Comparison of ENCODE assay signal across 10 mouse cellular contexts in genomic region chr8:13640452-13640883, GRCm38 (mm10). TPM values are rescaled to one million over a fixed set of nuclear protein-coding genes. Genes with fewer than 3 reads are reported as not detected.
DNase-seq lines count a peak whose midpoint lies in the region; ATAC-seq and TF ChIP-seq lines count a peak whose summit lies in the region.
"Had no signal": no experiment of that assay in that cellular context is flagged by ENCODE, and none has a peak within 500 bp of the region (broad histone marks: within the 10 kb centered on the region; RNA-seq: fewer than 3 reads in every experiment).

No protein-coding gene starts in this region.

- H3K36me3 ChIP-seq in small intestine, adult 2 months (ENCODE audit: control insufficient read depth, insufficient read depth, low read length): no peaks in the 10 kb centered on the region
- no peaks in the 10 kb centered on the region for H3K36me3 ChIP-seq in liver, embryonic 12.5 days
- H3K36me3 ChIP-seq: G1E; liver, embryonic 15.5 days had no signal

- H3K4me2 ChIP-seq in liver, embryonic 12.5 days: no peak overlapping the region
- H3K4me2 ChIP-seq: liver, embryonic 15.5 days had no signal

- H3K9me3 ChIP-seq in liver, embryonic 12.5 days (replicated peaks): no peaks in the 10 kb centered on the region
- H3K9me3 ChIP-seq: G1E; liver, embryonic 15.5 days had no signal

- H3K4me1 ChIP-seq in small intestine, adult 2 months (ENCODE audit: control insufficient read depth, insufficient read depth, insufficient read length, low read length): peaks cover 15% of the 10 kb centered on the region
- peaks cover 38% of the 10 kb centered on the region for H3K4me1 ChIP-seq in liver, embryonic 12.5 days

- peak; percentile 66 for DNase-seq in gastrocnemius, adult 2 months
- DNase-seq in gastrocnemius, postnatal 10 days: no peak
- DNase-seq in right cerebral cortex, postnatal 10 days (ENCODE audit: low spot score in 2 of 2): peak; percentile 67 to 74
- DNase-seq in right cerebral cortex, postnatal 14 days: no peak
- peak; percentile 69 for DNase-seq in kidney, postnatal 14 days
- no peak for DNase-seq in B cell, adult 2 months

- H3K9ac ChIP-seq in liver, embryonic 12.5 days: no peak overlapping the region
- H3K9ac ChIP-seq: liver, embryonic 15.5 days had no signal

- H3K27me3 ChIP-seq in small intestine, adult 2 months (ENCODE audit: control insufficient read depth, insufficient read depth, low read length): no peaks in the 10 kb centered on the region
- H3K27me3 ChIP-seq in liver, embryonic 12.5 days (replicated peaks): no peaks in the 10 kb centered on the region
- H3K27me3 ChIP-seq: liver, embryonic 15.5 days had no signal

- 65% methylated on average over 9 of the region's 9 CpGs for WGBS in small intestine, adult 2 months
- 70% methylated on average over 9 of the region's 9 CpGs for WGBS in liver, embryonic 12.5 days (ENCODE audit: insufficient replicate concordance)

- no peak for ATAC-seq in liver, embryonic 12.5 days

- TF ChIP-seq POLR2A in small intestine, adult 2 months (IDR thresholded peaks at IDR 0.05; ENCODE audit: low read depth, low read length): no peak

- intact Hi-C loops in gastrocnemius, adult 2 months (cut with DNase I): no loop called here

- TF ChIP-seq CTCF in gastrocnemius, adult 2 months (IDR thresholded peaks at IDR 0.05): no peak
- no peak for TF ChIP-seq CTCF in small intestine, adult 2 months (IDR thresholded peaks at IDR 0.05; ENCODE audit: extremely low read depth, insufficient read length, insufficient replicate concordance, low read depth, low read length)

- no peak overlapping the region for H3K4me3 ChIP-seq in gastrocnemius, adult 2 months
- H3K4me3 ChIP-seq in small intestine, adult 2 months (ENCODE audit: low read depth, low read length): no peak overlapping the region
- H3K4me3 ChIP-seq in liver, embryonic 12.5 days: no peak overlapping the region
- H3K4me3 ChIP-seq: liver, embryonic 15.5 days had no signal

- peak overlapping the region; percentile 78 for H3K27ac ChIP-seq in gastrocnemius, adult 2 months
- H3K27ac ChIP-seq in small intestine, adult 2 months (ENCODE audit: insufficient read depth, low read depth, low read length): 0 out of 2 replicates have a peak overlapping the region, but pooled peaks have one; percentile 8
- H3K27ac ChIP-seq in liver, embryonic 12.5 days: no peak overlapping the region
- H3K27ac ChIP-seq: liver, embryonic 15.5 days had no signal

RNA-seq across cellular contexts. Expression of gene Rasa3, which starts 36.9 kb away (rescaled TPM):
- 10 to 100 TPM in 1 of 2 experiments, 1 to 10 TPM in 1; 5.9 to 10.5 TPM for total RNA-seq in gastrocnemius, adult 2 months (2021)
- total RNA-seq in gastrocnemius, postnatal 10 days (2021): 10 to 100 TPM; 20.4 to 34.0 TPM
- 8.5 and 13.1 TPM in 2 replicates for polyA plus RNA-seq in small intestine, adult 2 months (2012; rRNA removed)
- polyA plus RNA-seq in liver, embryonic 12.5 days (2016; fragmentation: Nextera tagmentation; extraction: Ambion mirVana): 29.2 and 30.8 TPM in 2 replicates

Comparison
In these comparisons a context has a peak if more than half of its experiments do, and no peak if none do; other contexts are left out.
1. DNase-seq: peak in gastrocnemius, adult 2 months (single experiment), right cerebral cortex, postnatal 10 days (2 of 2) and kidney, postnatal 14 days (single experiment); none in gastrocnemius, postnatal 10 days (single experiment), right cerebral cortex, postnatal 14 days (single experiment) and B cell, adult 2 months (0 of 2).